Mouse (Mus musculus) erythroblast, embryonic 14.5 days (primary cell): ENCODE results near the gene Med10. TPM values are rescaled to one million over a fixed set of nuclear protein-coding genes. Genes with fewer than 3 reads are reported as not detected.
A peak's percentile ranks its signal among the peaks of the same experiment; 100 is the strongest.

Experiments used
- H3K27me3 ChIP-seq: 2 replicates; pipeline ENCODE4 v1.6.1; 2012; ENCODE audit warnings: inconsistent platforms; ENCODE audit not compliant: control insufficient read depth
- H3K36me3 ChIP-seq: 2 replicates; pipeline ENCODE4 v1.6.1; 2012; ENCODE audit warnings: mild to moderate bottlenecking, inconsistent platforms; ENCODE audit not compliant: control insufficient read depth
- H3K4me1 ChIP-seq: 2 replicates; pipeline ENCODE4 v1.6.1; 2012; ENCODE audit warnings: inconsistent platforms; ENCODE audit not compliant: control insufficient read depth
- H3K4me3 ChIP-seq: replicated peaks from 2 replicates; pipeline ENCODE3; 2012; ENCODE audit warnings: moderate library complexity, mild to moderate bottlenecking, inconsistent platforms
- H3K9me3 ChIP-seq: 2 replicates; pipeline ENCODE4 v1.6.1; 2012; ENCODE audit warnings: low read length, inconsistent platforms, mixed read lengths; ENCODE audit not compliant: control insufficient read depth
- GATA1 ChIP-seq: IDR thresholded peaks from 2 replicates; pipeline ENCODE4 v1.6.1; 2012; ENCODE audit warnings: low read length, inconsistent platforms, mixed read lengths
- TAL1 ChIP-seq: IDR thresholded peaks from 3 replicates; pipeline ENCODE4 v1.6.1; 2012; ENCODE audit warnings: low read length, inconsistent platforms, mixed read lengths
- polyA plus RNA-seq: library from polyadenylated mRNA; stranded (reverse); fragments of >175 nt; gene quantifications from 2 replicates; pipeline ENCODE4 v1.2.3, GENCODE M21; 2012

Gene Med10
- polyA plus RNA-seq, 1 experiment: 1.2 TPM

- no peaks in the 10 kb centered on the region for H3K4me1 ChIP-seq
- TF ChIP-seq TAL1 (no peak), GATA1 (no peak)
- no peaks in the 10 kb centered on the region for H3K9me3 ChIP-seq
- no peaks in the 10 kb centered on the region for H3K36me3 ChIP-seq
- no peak overlapping the region for H3K4me3 ChIP-seq
- H3K27me3 ChIP-seq: no peaks in the 10 kb centered on the region
Observed at GRCm38 (mm10) chr13:69791814-69792213, 10.4 kb upstream of the Med10 start.

- no peak overlapping the region for H3K4me3 ChIP-seq
- H3K27me3 ChIP-seq: no peaks in the 10 kb centered on the region
- no peaks in the 10 kb centered on the region for H3K36me3 ChIP-seq
- H3K9me3 ChIP-seq: no peaks in the 10 kb centered on the region
- H3K4me1 ChIP-seq: no peaks in the 10 kb centered on the region
- TF ChIP-seq GATA1 (no peak), TAL1 (no peak)
Observed at GRCm38 (mm10) chr13:69792541-69793009, 9.6 kb upstream of the Med10 start.

- Histone ChIP-seq H3K27me3 (no peaks in the 10 kb centered on the region), H3K4me1 (no peaks in the 10 kb centered on the region), H3K9me3 (no peaks in the 10 kb centered on the region), H3K4me3 (no peak overlapping the region), H3K36me3 (no peaks in the 10 kb centered on the region)
- TF ChIP-seq TAL1 (no peak), GATA1 (no peak)
Observed at GRCm38 (mm10) chr13:69794808-69795207, 7.4 kb upstream of the Med10 start.

GRCm38 (mm10) chr13:69809681-69810611, 7.8 kb downstream of the Med10 start:
- Histone ChIP-seq H3K9me3 (no peaks in the 10 kb centered on the region), H3K4me1 (peaks cover 25% of the 10 kb centered on the region), H3K27me3 (no peaks in the 10 kb centered on the region), H3K36me3 (peaks cover 36% of the 10 kb centered on the region), H3K4me3 (peak overlapping the region; percentile 88)
- no peak for TF ChIP-seq GATA1
- no peak for TF ChIP-seq TAL1

- H3K36me3 ChIP-seq: peaks cover 46% of the 10 kb centered on the region
- peaks cover 25% of the 10 kb centered on the region for H3K4me1 ChIP-seq
- no peaks in the 10 kb centered on the region for H3K27me3 ChIP-seq
- TF ChIP-seq GATA1: no peak
- no peak for TF ChIP-seq TAL1
- H3K9me3 ChIP-seq: no peaks in the 10 kb centered on the region
- H3K4me3 ChIP-seq: peak overlapping the region; percentile 88
Observed at GRCm38 (mm10) chr13:69810936-69811680, 8.9 kb downstream of the Med10 start.

GRCm38 (mm10) chr13:69813870-69814269, 11.7 kb downstream of the Med10 start:
- Histone ChIP-seq H3K9me3 (no peaks in the 10 kb centered on the region), H3K36me3 (peaks cover 60% of the 10 kb centered on the region), H3K4me1 (peaks cover 27% of the 10 kb centered on the region), H3K27me3 (no peaks in the 10 kb centered on the region), H3K4me3 (no peak overlapping the region)
- TF ChIP-seq GATA1 (no peak), TAL1 (no peak)

GRCm38 (mm10) chr13:69818306-69818705, 16.1 kb downstream of the Med10 start:
- Histone ChIP-seq H3K4me1 (peaks cover 4% of the 10 kb centered on the region), H3K4me3 (no peak overlapping the region), H3K9me3 (no peaks in the 10 kb centered on the region), H3K36me3 (peaks cover 40% of the 10 kb centered on the region), H3K27me3 (no peaks in the 10 kb centered on the region)
- TF ChIP-seq GATA1 (no peak), TAL1 (no peak)

GRCm38 (mm10) chr13:69821169-69821822, 19.1 kb downstream of the Med10 start:
- TF ChIP-seq TAL1 (no peak), GATA1 (no peak)
- Histone ChIP-seq H3K27me3 (no peaks in the 10 kb centered on the region), H3K36me3 (peaks cover 12% of the 10 kb centered on the region), H3K9me3 (no peaks in the 10 kb centered on the region), H3K4me3 (no peak overlapping the region), H3K4me1 (peaks cover 4% of the 10 kb centered on the region)
